ENCODE assay signal across 8 mouse cellular contexts in genomic region chr1:168383832-168384593, GRCm38 (mm10). TPM values are rescaled to one million over a fixed set of nuclear protein-coding genes. Genes with fewer than 3 reads are reported as not detected.
DNase-seq lines count a peak whose midpoint lies in the region; ATAC-seq lines count a peak whose summit lies in the region.

No protein-coding gene starts in this region.

- H3K27me3 ChIP-seq in heart, embryonic 10.5 days (ENCODE audit: insufficient read depth, poor library complexity, severe bottlenecking), result no peaks in the 10 kb centered on the region
- H3K27me3 ChIP-seq in hindbrain, embryonic 15.5 days, result no peaks in the 10 kb centered on the region
- H3K27me3 ChIP-seq in midbrain, embryonic 10.5 days (ENCODE audit: low read depth, poor library complexity, severe bottlenecking), result no peaks in the 10 kb centered on the region

- peak; percentile 63 for ATAC-seq in hindbrain, embryonic 15.5 days (ENCODE audit: low FRiP score, low read depth)

- no peaks in the 10 kb centered on the region for H3K9me3 ChIP-seq in heart, embryonic 10.5 days
- H3K9me3 ChIP-seq in hindbrain, embryonic 15.5 days, result no peaks in the 10 kb centered on the region
- H3K9me3 ChIP-seq in midbrain, embryonic 10.5 days (replicated peaks), result no peaks in the 10 kb centered on the region

- intact Hi-C loops in heart, postnatal 10 days (cut with DNase I), result no loop called here

- H3K4me2 ChIP-seq in hindbrain, embryonic 15.5 days, result no peak overlapping the region

- no peak for DNase-seq in heart, embryonic 10.5 days (ENCODE audit: low spot score)
- DNase-seq in heart, postnatal 10 days, result no peak
- peak; percentile 63 for DNase-seq in embryo, embryonic 9.5 days (ENCODE audit: extremely low spot score)
- DNase-seq in midbrain, embryonic 10.5 days (ENCODE audit: low spot score), result peak; percentile 55
- no peak for DNase-seq in gastrocnemius, postnatal 25 days
- DNase-seq in adrenal gland, postnatal 4 days (ENCODE audit: low spot score in 2 of 2), result no peak
- DNase-seq in thymus, postnatal 14 days, result no peak

- H3K27ac ChIP-seq in heart, embryonic 10.5 days, result peak overlapping the region; percentile 84
- peak overlapping the region; percentile 32 for H3K27ac ChIP-seq in hindbrain, embryonic 15.5 days (replicated peaks)
- H3K27ac ChIP-seq in midbrain, embryonic 10.5 days (replicated peaks), result peak overlapping the region; percentile 85

- H3K36me3 ChIP-seq in heart, embryonic 10.5 days, result peaks cover 9% of the 10 kb centered on the region; the same call in 1 of the 2 replicates
- no peaks in the 10 kb centered on the region for H3K36me3 ChIP-seq in hindbrain, embryonic 15.5 days
- peaks cover 12% of the 10 kb centered on the region; the same call in 1 of the 2 replicates for H3K36me3 ChIP-seq in midbrain, embryonic 10.5 days

- WGBS in heart, embryonic 10.5 days, result 40% methylated on average over 5 of the region's 5 CpGs
- WGBS in hindbrain, embryonic 15.5 days, result 32% methylated on average over 5 of the region's 5 CpGs
- WGBS in midbrain, embryonic 10.5 days, result 11% methylated on average over 5 of the region's 5 CpGs

- no peak overlapping the region for H3K9ac ChIP-seq in hindbrain, embryonic 15.5 days

- H3K4me1 ChIP-seq in heart, embryonic 10.5 days, result peaks cover 74% of the 10 kb centered on the region
- H3K4me1 ChIP-seq in hindbrain, embryonic 15.5 days (replicated peaks), result peaks cover 68% of the 10 kb centered on the region
- H3K4me1 ChIP-seq in midbrain, embryonic 10.5 days, result peaks cover 83% of the 10 kb centered on the region

- H3K4me3 ChIP-seq in heart, embryonic 10.5 days, result peak overlapping the region; percentile 15; the same call in 1 of the 2 replicates
- H3K4me3 ChIP-seq in hindbrain, embryonic 15.5 days, result no peak overlapping the region
- peak overlapping the region; percentile 20; the same call in 1 of the 2 replicates for H3K4me3 ChIP-seq in midbrain, embryonic 10.5 days

RNA-seq across cellular contexts. Expression of gene Pbx1, which starts 48.1 kb away (rescaled TPM):
- 19.7 and 29.5 TPM in 2 replicates for polyA plus RNA-seq in heart, embryonic 10.5 days (2016; fragmentation: Nextera tagmentation; extraction: Ambion mirVana)
- 10 to 100 TPM; 67.4 to 78.3 TPM for total RNA-seq in heart, postnatal 10 days (2021)
- polyA plus RNA-seq in hindbrain, embryonic 15.5 days (2015; fragmentation: Nextera tagmentation; extraction: Ambion mirVana), result 44.2 and 57.0 TPM in 2 replicates
- polyA plus RNA-seq in midbrain, embryonic 10.5 days (2016; fragmentation: Nextera tagmentation; extraction: Ambion mirVana), result 34.9 and 42.3 TPM in 2 replicates
- total RNA-seq in gastrocnemius, postnatal 25 days (2021), result 10 to 100 TPM; 19.3 to 19.9 TPM
- total RNA-seq in adrenal gland, postnatal 4 days (2021), result 100 to 1,000 TPM; 202 to 226 TPM

Comparison
In these comparisons a context has a peak if more than half of its experiments do, and no peak if none do; other contexts are left out.
1. DNase-seq: peak in embryo, embryonic 9.5 days (single experiment) and midbrain, embryonic 10.5 days (single experiment); none in heart, embryonic 10.5 days (single experiment), heart, postnatal 10 days (0 of 2), gastrocnemius, postnatal 25 days (single experiment), adrenal gland, postnatal 4 days (0 of 2) and thymus, postnatal 14 days (single experiment).
2. H3K27ac ChIP-seq: peak in every context shown above with its lines; median percentile 85 in midbrain, embryonic 10.5 days; 84 in heart, embryonic 10.5 days; 32 in hindbrain, embryonic 15.5 days.